Mouse (Mus musculus): Measurements from ENCODE around the gene Uck1. TPM values are rescaled to one million over a fixed set of nuclear protein-coding genes. Genes with fewer than 3 reads are reported as not detected.

The Uck1 gene
- total RNA-seq, 2 experiments from 2014 or later: 9.8 to 12.9 TPM

DNA sequence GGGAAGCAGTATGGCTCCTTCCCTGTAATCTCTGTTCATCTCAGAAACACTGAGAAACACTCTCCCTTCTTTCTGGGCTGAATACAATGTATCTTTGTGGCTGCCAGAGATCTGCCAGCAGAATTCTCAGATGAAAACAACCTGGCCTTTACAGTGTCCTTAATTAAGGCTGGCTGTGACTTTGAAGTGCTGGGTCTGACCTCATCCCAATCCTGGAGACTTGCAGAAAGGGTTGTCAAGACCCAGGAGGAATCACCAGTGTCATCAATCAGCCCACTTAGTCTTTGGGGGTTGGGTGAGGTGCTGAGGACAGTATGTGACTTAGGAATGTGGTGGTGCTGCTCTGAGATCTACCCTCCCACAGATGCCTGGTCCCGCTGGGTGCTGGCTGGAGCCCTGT lies 6.6 kb downstream of the Uck1 start:
- no peak overlapping the region for H3K27ac ChIP-seq
- intact Hi-C loops (cut with DNase I): no loop called here
- no peak overlapping the region for H3K4me3 ChIP-seq
- no peak for TF ChIP-seq CTCF (IDR thresholded peaks at IDR 0.05)
- DNase-seq: no peak

- TF ChIP-seq CTCF (IDR thresholded peaks at IDR 0.05): no peak
- no peak for DNase-seq
- H3K4me3 ChIP-seq: no peak overlapping the region
- intact Hi-C loops (cut with DNase I): no loop called here
- H3K27ac ChIP-seq: peak overlapping the region; percentile 59; the same call in 1 of the 2 replicates
Measured at GRCm38 (mm10) chr2:32252658-32253057, 7.3 kb downstream of the Uck1 start.

DNA sequence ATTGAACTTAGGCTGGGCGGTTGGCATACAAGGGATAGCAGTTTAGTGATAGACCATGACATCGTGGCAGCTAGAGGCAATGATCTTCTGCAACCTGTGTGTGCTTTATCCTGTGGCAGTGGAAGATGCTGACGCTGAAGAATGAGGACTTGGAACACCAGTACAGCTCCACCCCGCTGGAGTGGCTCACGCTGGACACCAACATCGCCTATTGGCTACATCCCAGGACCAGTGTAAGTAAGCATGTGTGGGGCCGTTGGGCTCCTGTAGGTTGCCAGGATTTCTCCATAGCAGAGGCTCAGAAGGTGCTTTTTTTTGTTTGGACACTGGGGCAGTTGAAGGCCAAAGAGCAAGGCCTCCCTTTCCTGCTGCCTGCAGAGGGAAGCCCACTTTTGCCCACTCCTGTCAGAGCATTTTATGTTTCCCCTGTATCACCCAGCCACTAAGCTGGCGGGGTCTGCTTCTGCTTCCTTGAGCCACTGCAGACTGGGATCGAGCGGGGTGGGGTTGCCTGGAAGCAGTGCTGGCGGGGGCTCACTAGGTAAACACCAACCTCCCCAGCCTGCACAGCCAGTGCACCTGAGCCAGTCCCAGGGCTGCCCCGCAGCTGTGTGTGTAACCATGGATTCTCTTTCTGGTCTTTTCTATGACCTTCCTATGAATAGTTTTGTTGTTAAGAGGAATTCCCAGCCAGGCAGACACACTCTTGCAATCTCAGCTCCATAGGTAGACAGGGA lies 8.0 kb downstream of the Uck1 start:
- Histone ChIP-seq H3K4me3 (no peak overlapping the region), H3K27ac (peak overlapping the region; percentile 59)
- no peak for TF ChIP-seq CTCF (IDR thresholded peaks at IDR 0.05)
- intact Hi-C loops (cut with DNase I): no loop called here
- DNase-seq: peak; percentile 78

DNA sequence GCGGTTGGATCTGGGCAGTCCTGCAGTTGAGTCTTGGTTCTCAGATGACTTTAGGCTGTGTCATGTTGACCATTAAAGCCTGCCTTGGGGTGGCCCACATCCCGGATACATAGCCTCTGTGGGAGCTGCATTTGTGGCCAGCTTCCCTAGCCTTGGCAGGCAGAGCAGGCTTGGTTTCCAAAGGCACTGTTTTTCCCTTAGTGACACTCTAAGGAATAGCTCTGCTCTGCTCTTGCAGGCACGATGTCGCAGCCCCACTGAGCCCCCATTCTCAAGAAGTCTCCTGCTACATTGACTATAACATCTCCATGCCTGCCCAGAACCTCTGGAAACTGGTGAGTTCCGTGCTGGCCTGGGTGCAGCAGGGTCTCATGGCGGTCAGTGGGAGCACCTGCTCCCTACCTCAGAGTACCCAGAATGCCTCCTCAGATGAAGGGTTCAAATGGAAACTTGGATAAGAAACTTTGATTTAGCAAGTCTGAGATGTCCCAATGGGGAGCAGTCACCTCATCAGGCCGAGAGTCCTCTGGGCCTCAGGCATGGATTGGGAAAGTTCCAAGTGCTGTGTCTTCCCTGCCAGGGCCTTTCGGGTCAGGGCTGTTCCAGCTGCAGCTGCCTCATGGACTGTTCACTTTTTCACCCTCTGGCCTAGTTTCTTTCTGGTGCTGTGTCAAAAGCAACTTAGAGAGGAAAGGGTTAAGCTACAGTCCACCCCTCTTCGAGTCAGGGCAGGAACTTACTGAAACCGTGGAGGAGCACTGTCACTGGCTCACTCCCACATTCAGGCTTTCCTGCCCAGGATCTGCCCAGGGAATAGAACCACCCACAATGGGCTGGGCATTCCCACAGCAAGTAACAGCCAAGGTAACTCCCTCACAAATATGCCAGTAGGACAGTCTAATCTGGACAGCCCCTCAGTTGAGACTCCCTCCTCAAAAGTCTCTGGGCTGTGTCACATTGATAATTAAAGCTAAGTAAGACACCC lies 11.3 kb downstream of the Uck1 start:
- Histone ChIP-seq H3K4me3 (no peak overlapping the region), H3K27ac (peak overlapping the region; percentile 66)
- no peak for TF ChIP-seq CTCF (IDR thresholded peaks at IDR 0.05)
- peak; percentile 75 for DNase-seq
- intact Hi-C loops (cut with DNase I): no loop called here

- intact Hi-C loops (cut with DNase I): no loop called here
- Histone ChIP-seq H3K4me3 (no peak overlapping the region), H3K27ac (peak overlapping the region; percentile 20; the same call in 1 of the 2 replicates)
- TF ChIP-seq CTCF (IDR thresholded peaks at IDR 0.05): no peak
- peak; percentile 23 for DNase-seq
Measured at GRCm38 (mm10) chr2:32246741-32247140, 13.2 kb downstream of the Uck1 start.

- intact Hi-C loops (cut with DNase I): no loop called here
- no peak for DNase-seq
- no peak overlapping the region for H3K27ac ChIP-seq
- no peak overlapping the region for H3K4me3 ChIP-seq
- TF ChIP-seq CTCF (IDR thresholded peaks at IDR 0.05): no peak
Measured at GRCm38 (mm10) chr2:32242986-32243385, 17.0 kb downstream of the Uck1 start.

- intact Hi-C loops (cut with DNase I): no loop called here
- Histone ChIP-seq H3K4me3 (no peak overlapping the region), H3K27ac (no peak overlapping the region)
- TF ChIP-seq CTCF (IDR thresholded peaks at IDR 0.05): no peak
- DNase-seq: no peak
Measured at GRCm38 (mm10) chr2:32240591-32240990, 19.4 kb downstream of the Uck1 start.

DNA sequence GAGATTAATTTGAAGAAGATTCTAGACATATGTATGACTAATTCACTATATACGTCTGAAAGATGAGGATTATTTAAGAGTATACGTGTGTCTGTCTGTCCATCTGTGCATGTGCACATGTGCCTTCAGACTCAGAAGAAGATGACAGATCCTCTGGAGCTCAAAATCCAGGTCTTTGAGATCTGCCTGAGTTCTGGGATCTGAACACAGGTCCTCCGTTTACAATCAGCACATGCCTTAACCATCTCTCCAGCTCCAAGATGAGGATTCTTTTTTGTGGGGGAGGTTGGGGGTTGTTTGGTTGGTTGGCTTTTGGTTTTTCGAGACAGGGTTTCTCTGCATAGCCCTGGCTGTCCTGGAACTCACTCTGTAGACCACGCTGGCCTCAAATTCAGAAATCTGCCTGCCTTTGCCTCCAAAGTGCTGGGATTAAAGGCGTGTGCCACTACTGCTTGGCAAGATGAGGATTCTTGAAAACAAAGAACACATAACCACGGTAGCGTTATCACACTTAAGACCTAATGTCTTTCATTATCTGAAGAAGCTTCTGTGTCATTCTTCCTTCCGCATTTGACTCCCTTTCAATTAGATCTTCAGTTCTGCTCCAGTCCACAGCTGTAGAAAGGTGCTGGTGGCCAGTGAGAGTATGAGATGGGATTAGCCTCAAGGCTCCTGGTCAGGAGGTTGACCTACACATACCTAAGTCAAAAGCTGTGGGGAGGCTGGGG lies 21.1 kb downstream of the Uck1 start:
- Histone ChIP-seq H3K27ac (no peak overlapping the region), H3K4me3 (no peak overlapping the region)
- DNase-seq: no peak
- intact Hi-C loops (cut with DNase I): loop anchor here (5.0 kb wide), 1 partner anchor 87 kb away; the partner anchor contains the start of gene Prrc2b
- no peak for TF ChIP-seq CTCF (IDR thresholded peaks at IDR 0.05)

DNA sequence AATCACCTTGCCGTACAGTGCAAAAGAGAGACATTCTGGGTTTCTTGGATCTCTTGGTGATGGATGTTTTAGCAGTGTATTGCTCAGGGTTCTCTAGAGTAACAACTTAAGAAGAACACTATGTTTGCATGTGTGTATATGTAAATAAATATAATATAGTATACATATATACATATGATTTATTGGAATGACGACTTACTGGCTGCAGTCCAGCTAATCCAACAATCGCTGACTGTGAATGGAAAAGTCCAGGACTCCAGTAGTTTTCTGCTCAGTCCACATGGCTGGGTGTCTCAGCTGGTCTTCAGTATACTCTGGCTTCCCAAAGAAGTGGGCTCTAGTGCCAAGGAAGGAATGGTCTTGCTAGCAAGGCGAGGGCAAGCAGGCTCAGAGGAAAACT lies 22.4 kb downstream of the Uck1 start:
- intact Hi-C loops (cut with DNase I): loop anchor here (5.0 kb wide), 1 partner anchor 85 kb away; the partner anchor contains the start of gene Prrc2b
- no peak for TF ChIP-seq CTCF (IDR thresholded peaks at IDR 0.05)
- DNase-seq: no peak
- H3K27ac ChIP-seq: peak overlapping the region; percentile 92
- peak overlapping the region; percentile 75 for H3K4me3 ChIP-seq

DNA sequence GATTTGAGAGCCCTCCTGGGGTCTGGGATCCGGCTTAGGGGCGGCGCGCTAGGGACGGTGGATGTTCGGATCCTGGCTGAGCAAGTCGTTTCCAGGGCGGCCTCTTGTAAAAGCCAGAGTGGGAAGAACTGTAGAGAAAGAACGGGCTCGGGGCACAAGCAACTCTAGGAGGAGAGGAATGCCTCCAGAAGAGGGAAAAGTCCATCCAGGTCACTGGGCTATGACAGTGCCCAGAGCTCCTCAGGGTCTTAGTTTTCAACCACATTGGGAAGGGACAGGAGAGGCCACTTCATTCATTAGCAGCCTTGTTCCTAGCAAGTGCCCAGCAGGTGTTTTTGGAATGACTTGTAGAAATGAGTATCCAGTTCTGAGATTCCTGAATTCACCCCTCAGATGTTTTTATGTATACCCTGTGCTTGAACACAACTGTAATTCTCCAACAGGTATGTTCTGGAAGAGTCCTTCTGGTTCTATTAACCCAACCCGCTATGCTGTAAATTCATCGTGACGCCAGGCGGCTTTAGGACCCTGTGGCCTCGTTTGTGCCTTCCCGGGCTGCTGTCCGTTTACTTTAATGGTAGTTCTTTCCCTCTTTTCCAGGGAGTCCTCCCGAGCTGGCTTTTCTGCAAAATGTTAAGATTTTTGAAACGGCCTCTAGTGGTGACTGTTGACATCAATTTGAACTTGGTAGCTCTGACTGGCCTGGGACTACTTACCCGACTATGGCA lies 23.0 kb downstream of the Uck1 start:
- peak; percentile 60 for TF ChIP-seq CTCF (IDR thresholded peaks at IDR 0.05)
- DNase-seq: peak; percentile 57
- H3K27ac ChIP-seq: peak overlapping the region; percentile 92
- intact Hi-C loops (cut with DNase I): loop anchor here (5.0 kb wide), 1 partner anchor 85 kb away; the partner anchor contains the start of gene Prrc2b
- H3K4me3 ChIP-seq: peak overlapping the region; percentile 75

DNA sequence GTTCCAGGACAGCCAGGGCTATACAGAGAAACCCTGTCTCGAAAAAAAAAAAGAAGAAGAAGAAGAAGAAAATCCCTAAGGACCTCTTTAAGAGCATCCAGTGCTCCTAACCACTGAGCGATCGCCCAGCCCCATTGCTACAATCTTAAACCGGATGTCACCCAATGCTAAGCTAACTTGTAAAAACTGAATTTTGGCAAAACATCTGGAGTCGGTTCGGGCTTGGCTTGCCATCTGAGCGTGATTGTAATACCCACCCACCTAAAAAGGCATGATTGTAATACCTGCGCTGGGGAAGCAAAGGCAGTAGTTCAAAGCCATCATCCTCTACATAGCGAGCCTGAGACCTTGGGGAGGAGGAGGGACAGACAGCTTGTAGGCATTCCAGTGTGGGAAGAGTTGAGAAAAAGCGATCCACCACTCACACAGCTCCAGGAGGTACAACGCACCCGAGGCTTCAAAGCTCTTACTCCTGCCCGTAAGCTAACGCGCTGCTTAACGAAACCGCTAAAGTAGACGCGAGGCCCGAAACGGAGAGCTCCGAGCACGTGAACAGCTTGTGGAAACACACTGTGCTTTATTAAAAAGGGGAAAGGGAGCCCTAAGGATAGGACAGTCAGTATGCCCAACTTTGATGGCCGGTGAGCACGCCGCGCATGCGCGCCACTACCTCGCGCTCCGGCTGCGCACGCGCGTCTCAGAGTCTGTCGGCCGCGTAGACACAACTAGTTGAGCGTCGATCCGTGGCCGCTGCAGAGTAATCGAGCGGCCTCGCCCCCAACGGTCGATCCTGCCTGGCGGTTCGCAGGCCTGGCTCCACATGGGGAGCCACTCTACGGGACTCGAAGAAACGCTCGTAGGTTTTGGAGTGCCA lies 23.8 kb downstream of the Uck1 start, which contains the start of gene Pomt1:
Pomt1 (plus strand) TSS at position 705 of the 874 bp plus-strand sequence.
- peak within 1 kb of the TSS; percentile 92 for H3K27ac ChIP-seq
- peak within 1 kb of the TSS; percentile 75 for H3K4me3 ChIP-seq
- DNase-seq: peak; percentile 94
- intact Hi-C loops (cut with DNase I): loop anchor here (5.0 kb wide), 1 partner anchor 84 kb away; the partner anchor contains the start of gene Prrc2b
- peak; percentile 21; the same call in 1 of the 2 replicates for TF ChIP-seq CTCF (IDR thresholded peaks at IDR 0.05)

Data from gastrocnemius, adult 2 months (tissue).